Mouse (Mus musculus): Measurements from ENCODE around the gene Anks1. TPM values are rescaled to one million over a fixed set of nuclear protein-coding genes. Genes with fewer than 3 reads are reported as not detected.
A peak's percentile ranks its signal among the peaks of the same experiment; 100 is the strongest.
"Not testable (repeated sequence)": the region's sequence is repeated elsewhere in the genome, so short reads cannot be mapped to it uniquely, and the experiment has no call there.

Anks1 gene
- polyA plus RNA-seq, 1 experiment, result 74.2 TPM

DNA sequence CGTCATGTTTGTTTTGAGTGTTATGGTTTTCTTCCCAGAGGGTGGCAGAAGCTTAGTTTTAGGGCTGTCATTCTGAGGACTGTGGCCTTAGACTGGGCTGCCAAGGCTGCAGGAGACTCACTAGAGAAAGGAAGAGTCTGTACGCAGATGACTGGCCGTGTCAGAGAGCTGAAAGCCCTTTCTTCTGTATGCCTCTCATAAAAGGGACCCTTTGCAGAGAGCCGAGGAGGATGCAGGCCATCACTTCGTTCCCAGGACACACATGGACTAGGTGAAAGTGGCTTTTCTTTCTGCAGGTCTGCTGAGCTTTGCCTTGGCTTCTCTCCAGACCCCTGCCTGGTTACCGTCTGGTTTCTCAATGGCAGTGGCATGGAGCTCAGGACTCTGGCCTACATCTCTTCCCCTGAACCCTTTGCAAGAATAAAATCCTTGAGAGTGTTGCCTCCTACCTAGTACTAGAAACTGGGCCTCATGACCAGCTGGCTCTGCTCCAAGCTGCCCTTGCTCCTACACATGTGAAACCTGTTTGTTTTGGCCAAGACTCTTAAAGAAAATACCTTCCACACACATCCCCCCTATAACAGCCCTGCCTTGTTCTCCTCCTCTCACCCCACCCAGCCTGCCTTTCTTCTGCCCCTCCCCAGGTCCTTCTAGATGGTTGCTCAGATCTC, 36.6 kb downstream of the Anks1 start:
- TF ChIP-seq CTCF (IDR thresholded peaks at IDR 0.05; ENCODE audit: borderline replicate concordance, insufficient read depth, low read depth, low read length), result no peak
- TF ChIP-seq POLR2A (IDR thresholded peaks at IDR 0.05; ENCODE audit: borderline replicate concordance, insufficient read depth, low read length), result no peak
- Histone ChIP-seq H3K4me1 (ENCODE audit: control insufficient read depth, insufficient read depth, low read length) (peaks cover 60% of the 10 kb centered on the region), H3K27ac (ENCODE audit: insufficient read depth, low read length) (peak overlapping the region; percentile 78), H3K4me3 (replicated peaks; ENCODE audit: insufficient read depth, low read depth, low read length) (no peak overlapping the region), H3K27me3 (ENCODE audit: control insufficient read depth, insufficient read depth, low read length) (no peaks in the 10 kb centered on the region)
- DNase-seq, result peak; percentile 95 to 97
- WGBS, result 2% methylated on average over 6 of the region's 6 CpGs

- Histone ChIP-seq H3K27me3 (ENCODE audit: control insufficient read depth, insufficient read depth, low read length) (no peaks in the 10 kb centered on the region), H3K27ac (ENCODE audit: insufficient read depth, low read length) (peak overlapping the region; percentile 78), H3K4me3 (replicated peaks; ENCODE audit: insufficient read depth, low read depth, low read length) (no peak overlapping the region), H3K4me1 (ENCODE audit: control insufficient read depth, insufficient read depth, low read length) (peaks cover 55% of the 10 kb centered on the region)
- TF ChIP-seq CTCF (IDR thresholded peaks at IDR 0.05; ENCODE audit: borderline replicate concordance, insufficient read depth, low read depth, low read length) (no peak), POLR2A (IDR thresholded peaks at IDR 0.05; ENCODE audit: borderline replicate concordance, insufficient read depth, low read length) (no peak)
- no peak for DNase-seq
- WGBS, result 57% methylated on average over 8 of the region's 8 CpGs
These were observed 37.3 kb downstream of the Anks1 start for GRCm38 (mm10) chr17:27946371-27946770.

DNA sequence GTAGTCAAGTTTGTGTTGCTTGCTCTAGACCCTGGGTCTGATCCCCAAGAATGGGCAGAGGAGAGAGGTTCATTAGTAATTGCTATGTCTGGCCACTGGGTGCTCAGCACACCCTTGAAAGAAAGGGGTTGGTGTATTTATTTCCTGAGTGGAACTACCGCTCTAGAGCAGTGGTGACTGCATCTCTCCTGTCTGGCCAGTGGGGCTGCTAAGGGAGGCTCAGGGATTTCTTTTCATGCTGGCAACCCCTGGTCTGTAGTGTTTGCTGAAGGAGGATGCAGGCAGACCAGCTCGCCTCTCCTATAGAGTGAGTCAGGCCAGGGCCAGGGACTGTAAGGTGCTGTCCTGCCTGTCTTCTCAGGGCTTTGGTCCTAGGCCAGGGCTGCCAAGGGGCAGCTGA, 38.0 kb downstream of the Anks1 start:
- no peak overlapping the region for H3K4me3 ChIP-seq (replicated peaks; ENCODE audit: insufficient read depth, low read depth, low read length)
- peak overlapping the region; percentile 38; the same call in 1 of the 2 replicates for H3K27ac ChIP-seq (ENCODE audit: insufficient read depth, low read length)
- TF ChIP-seq CTCF (IDR thresholded peaks at IDR 0.05; ENCODE audit: borderline replicate concordance, insufficient read depth, low read depth, low read length) (no peak), POLR2A (IDR thresholded peaks at IDR 0.05; ENCODE audit: borderline replicate concordance, insufficient read depth, low read length) (no peak)
- DNase-seq, result no peak
- H3K4me1 ChIP-seq (ENCODE audit: control insufficient read depth, insufficient read depth, low read length), result peaks cover 47% of the 10 kb centered on the region
- no peaks in the 10 kb centered on the region for H3K27me3 ChIP-seq (ENCODE audit: control insufficient read depth, insufficient read depth, low read length)
- 63% methylated on average over 2 of the region's 2 CpGs for WGBS

GRCm38 (mm10) chr17:27953136-27953535, 44.0 kb downstream of the Anks1 start:
- TF ChIP-seq POLR2A (IDR thresholded peaks at IDR 0.05; ENCODE audit: borderline replicate concordance, insufficient read depth, low read length) (no peak), CTCF (IDR thresholded peaks at IDR 0.05; ENCODE audit: borderline replicate concordance, insufficient read depth, low read depth, low read length) (no peak)
- no peak for DNase-seq
- Histone ChIP-seq H3K4me1 (ENCODE audit: control insufficient read depth, insufficient read depth, low read length) (peaks cover 13% of the 10 kb centered on the region; the same call in 1 of the 2 replicates), H3K27ac (ENCODE audit: insufficient read depth, low read length) (no peak overlapping the region), H3K27me3 (ENCODE audit: control insufficient read depth, insufficient read depth, low read length) (no peaks in the 10 kb centered on the region), H3K4me3 (replicated peaks; ENCODE audit: insufficient read depth, low read depth, low read length) (no peak overlapping the region)
- WGBS, result 90% methylated on average over 6 of the region's 6 CpGs

DNA sequence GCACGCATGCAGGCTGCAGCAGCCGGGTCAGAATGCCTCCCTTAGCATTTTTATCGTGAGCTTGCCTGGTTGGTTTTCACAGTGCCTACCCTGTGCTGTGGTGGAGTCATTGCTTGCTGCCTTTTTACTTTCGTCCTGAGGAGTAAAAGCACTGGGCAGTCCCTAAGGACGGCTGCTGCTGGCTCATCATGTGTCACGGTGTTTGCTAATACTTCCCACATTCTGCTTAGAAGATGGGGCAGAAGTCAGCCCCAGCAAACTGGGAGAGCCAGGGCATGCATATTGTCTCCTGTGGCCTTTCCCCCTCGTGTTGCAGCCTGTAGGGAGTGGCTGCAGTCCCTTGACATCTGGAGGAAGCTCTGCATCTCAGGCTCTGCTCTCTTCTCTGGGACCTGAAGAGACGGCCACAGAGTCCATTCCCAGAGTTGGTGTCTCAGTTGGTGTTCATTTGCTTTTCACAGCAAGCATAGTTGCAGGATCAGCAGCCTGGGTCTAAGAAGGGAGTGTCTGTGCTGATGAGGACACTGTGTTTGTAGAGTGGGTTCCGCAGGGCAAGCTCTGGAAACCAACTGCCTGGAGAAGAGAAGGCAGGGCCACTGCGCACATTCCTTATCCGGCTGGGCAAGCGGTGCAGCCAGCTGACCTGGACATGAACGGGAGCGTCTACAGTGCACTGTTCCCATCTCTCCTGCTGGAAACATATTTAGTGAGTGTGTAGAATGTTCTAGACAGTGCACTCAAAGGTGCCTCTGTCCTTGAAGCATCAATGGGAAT, 45.7 kb downstream of the Anks1 start:
- H3K4me1 ChIP-seq (ENCODE audit: control insufficient read depth, insufficient read depth, low read length), result peaks cover 7% of the 10 kb centered on the region; the same call in 1 of the 2 replicates
- H3K27me3 ChIP-seq (ENCODE audit: control insufficient read depth, insufficient read depth, low read length), result no peaks in the 10 kb centered on the region
- no peak for DNase-seq
- no peak overlapping the region for H3K4me3 ChIP-seq (replicated peaks; ENCODE audit: insufficient read depth, low read depth, low read length)
- 72% methylated on average over 14 of the region's 14 CpGs for WGBS
- TF ChIP-seq CTCF (IDR thresholded peaks at IDR 0.05; ENCODE audit: borderline replicate concordance, insufficient read depth, low read depth, low read length) (no peak), POLR2A (IDR thresholded peaks at IDR 0.05; ENCODE audit: borderline replicate concordance, insufficient read depth, low read length) (no peak)
- no peak overlapping the region for H3K27ac ChIP-seq (ENCODE audit: insufficient read depth, low read length)

DNA sequence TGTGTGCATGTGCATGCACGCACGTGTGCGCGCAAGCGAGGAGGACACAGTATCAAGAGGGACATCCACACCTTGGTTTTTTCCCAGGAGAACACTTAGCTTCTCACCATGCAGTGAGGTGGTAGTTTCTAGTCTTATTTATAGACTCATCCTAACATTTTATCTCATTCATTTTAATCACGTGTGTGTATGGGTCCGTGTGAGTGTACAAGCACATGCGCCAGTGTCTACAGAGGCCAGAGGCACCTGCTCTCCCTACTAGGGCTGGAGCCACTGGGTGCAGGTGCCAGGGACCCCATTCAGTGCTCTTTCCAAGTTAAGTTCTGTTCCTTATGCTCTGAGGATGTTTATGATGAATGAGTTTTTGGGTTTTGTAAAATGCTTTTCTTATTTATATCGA, 48.5 kb downstream of the Anks1 start:
- Histone ChIP-seq H3K4me3 (replicated peaks; ENCODE audit: insufficient read depth, low read depth, low read length) (no peak overlapping the region), H3K4me1 (ENCODE audit: control insufficient read depth, insufficient read depth, low read length) (peaks cover 19% of the 10 kb centered on the region), H3K27me3 (ENCODE audit: control insufficient read depth, insufficient read depth, low read length) (no peaks in the 10 kb centered on the region), H3K27ac (ENCODE audit: insufficient read depth, low read length) (no peak overlapping the region)
- no peak for DNase-seq
- 91% methylated on average over 9 of the region's 9 CpGs for WGBS
- TF ChIP-seq CTCF (IDR thresholded peaks at IDR 0.05; ENCODE audit: borderline replicate concordance, insufficient read depth, low read depth, low read length) (no peak), POLR2A (IDR thresholded peaks at IDR 0.05; ENCODE audit: borderline replicate concordance, insufficient read depth, low read length) (no peak)

GRCm38 (mm10) chr17:27960128-27961111, 51.3 kb downstream of the Anks1 start:
- TF ChIP-seq POLR2A (IDR thresholded peaks at IDR 0.05; ENCODE audit: borderline replicate concordance, insufficient read depth, low read length) (no peak), CTCF (IDR thresholded peaks at IDR 0.05; ENCODE audit: borderline replicate concordance, insufficient read depth, low read depth, low read length) (no peak)
- H3K27ac ChIP-seq (ENCODE audit: insufficient read depth, low read length), result no peak overlapping the region
- 43% methylated on average over 21 of the region's 21 CpGs for WGBS
- H3K4me1 ChIP-seq (ENCODE audit: control insufficient read depth, insufficient read depth, low read length), result peaks cover 30% of the 10 kb centered on the region
- DNase-seq, result peak; percentile 52 to 61
- no peaks in the 10 kb centered on the region for H3K27me3 ChIP-seq (ENCODE audit: control insufficient read depth, insufficient read depth, low read length)
- H3K4me3 ChIP-seq (replicated peaks; ENCODE audit: insufficient read depth, low read depth, low read length), result peak overlapping the region; percentile 21

- 90% methylated on average over 7 of the region's 7 CpGs for WGBS
- not testable (repeated sequence) for H3K4me3 ChIP-seq (replicated peaks; ENCODE audit: insufficient read depth, low read depth, low read length); H3K27me3 ChIP-seq (ENCODE audit: control insufficient read depth, insufficient read depth, low read length); DNase-seq; H3K27ac ChIP-seq (ENCODE audit: insufficient read depth, low read length)
- H3K4me1 ChIP-seq (ENCODE audit: control insufficient read depth, insufficient read depth, low read length), result peaks cover 48% of the 10 kb centered on the region
These were observed 54.0 kb downstream of the Anks1 start for GRCm38 (mm10) chr17:27963120-27963519.
